Mouse (Mus musculus): ENCODE results near the gene Ube2dnl2.

Ube2dnl2 gene

DNA sequence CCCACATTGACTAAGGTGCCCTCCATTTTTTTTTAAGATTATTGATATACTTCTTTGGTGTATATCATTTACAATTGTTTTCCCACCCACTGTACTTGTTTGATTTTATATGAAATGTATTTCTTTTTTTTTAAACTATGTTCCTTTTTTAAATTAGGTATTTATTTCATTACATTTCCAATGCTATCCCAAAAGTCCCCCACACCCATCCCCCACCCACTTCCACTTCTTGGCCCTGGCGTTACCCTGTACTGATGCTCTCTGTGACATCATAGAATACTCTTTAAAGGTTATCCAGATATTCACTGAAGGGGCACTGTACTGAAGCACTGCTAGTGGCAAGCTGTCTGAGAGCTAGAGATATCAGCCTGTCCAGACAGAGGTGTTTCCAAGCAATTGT, at the start of gene Ube2dnl2:
TSS of gene Ube2dnl2 (plus strand) at position 301 of the 400 bp plus-strand sequence.
- no peak for DNase-seq (ENCODE audit: low read depth, low spot score)

DNA sequence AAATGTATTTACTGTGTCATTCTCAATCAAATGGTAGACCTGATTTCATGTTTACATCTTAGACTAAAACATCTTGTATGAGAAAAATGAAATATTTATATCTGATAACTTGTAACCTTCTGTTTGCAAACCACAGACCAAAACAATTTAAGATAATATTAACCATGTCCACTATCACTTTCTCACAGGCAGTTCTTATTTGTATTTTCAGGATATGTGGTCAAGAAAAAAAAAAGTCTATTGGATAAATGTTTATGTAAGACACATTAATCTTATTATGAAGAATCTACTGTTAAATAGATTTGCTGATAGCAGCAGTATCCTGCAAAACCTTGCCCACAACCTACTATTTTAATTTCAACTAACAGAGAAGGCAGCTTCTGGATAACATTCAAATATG, 11.9 kb upstream of the Ube2dnl2 start:
- no peak for DNase-seq (ENCODE audit: low read depth, low spot score)

DNA sequence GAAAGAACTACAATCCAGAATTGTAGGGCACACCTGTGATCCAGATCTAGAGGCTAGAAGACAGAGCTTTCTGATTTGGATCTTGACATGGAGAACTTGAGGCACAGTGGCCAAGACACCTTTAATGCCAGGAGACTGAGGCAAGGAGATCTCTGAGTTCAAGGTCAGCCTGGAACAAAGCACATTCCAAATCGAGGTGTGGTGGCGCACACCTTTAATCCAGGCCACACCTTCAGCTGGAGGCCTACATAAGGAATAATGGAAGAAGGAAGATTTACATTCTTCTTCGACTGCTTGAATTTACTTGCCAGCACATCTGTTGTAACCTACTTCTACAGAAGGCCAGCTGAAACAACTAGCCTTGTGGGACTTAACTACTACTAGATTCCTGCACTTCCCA, 9.9 kb upstream of the Ube2dnl2 start:
- no peak for DNase-seq (ENCODE audit: low read depth, low spot score)

DNA sequence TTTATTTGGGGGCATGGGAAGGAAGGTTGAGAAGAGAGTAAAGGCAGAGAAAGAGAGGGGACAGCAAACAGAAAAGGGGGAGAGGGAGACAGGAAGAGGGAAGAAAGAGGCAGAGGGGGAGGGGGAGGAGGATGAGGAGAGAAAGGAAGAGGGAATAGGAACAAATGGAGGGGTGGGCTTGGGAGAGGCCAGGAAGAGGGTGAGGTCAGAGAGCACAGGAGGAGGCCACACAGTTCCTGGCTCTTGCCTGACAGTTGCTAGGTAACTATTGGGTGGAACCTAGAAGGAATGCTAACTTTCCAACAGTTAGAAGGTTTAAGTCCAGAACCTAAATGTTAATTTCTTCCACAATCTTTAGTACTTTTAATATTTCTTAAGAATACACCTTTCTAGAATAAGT, 4.0 kb upstream of the Ube2dnl2 start:
- no peak for DNase-seq (ENCODE audit: low read depth, low spot score)

DNA sequence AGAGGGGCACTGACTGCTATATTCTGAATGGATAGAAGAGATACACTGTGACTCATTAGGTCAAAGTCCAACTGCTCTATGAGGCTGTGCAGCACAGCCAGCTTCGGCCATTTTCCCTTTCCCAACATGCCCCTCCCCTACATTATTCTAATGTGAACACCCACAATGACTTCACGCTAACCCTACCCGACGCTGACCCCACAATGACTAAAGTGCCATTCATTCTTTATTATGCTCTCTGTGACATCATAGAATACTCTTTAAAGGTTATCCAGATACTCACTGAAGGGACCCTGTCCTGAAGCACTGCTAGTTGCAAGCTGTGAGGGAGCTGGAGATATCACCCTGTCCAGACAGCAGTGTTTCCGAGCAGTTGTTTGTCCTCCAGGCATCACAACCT, 2.7 kb upstream of the Ube2dnl2 start, which contains the start of gene Ube2dnl1:
TSS of gene Ube2dnl1 (plus strand) at position 301 of the 400 bp plus-strand sequence.
- DNase-seq (ENCODE audit: low read depth, low spot score): no peak

DNA sequence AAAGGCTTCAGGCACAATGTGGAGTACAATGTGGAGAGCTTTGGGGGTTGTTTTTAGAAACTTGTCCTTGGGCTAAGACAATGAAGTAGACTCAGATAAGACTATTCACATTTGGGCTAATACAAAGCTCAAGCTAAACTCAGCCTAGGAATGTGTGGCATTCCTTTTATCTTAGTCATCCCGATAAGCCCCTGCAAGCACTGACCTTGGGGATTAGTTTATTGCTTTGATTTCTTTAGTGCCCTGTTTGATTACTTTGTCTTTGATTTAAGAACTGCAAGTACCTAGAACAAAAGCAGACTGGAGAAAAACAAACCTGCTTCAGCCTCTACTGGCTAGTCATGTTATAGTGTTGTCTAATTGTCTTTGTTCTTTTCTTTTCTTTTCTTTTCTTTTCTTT, 47.7 kb downstream of the Ube2dnl2 start:
- no peak for DNase-seq (ENCODE audit: low read depth, low spot score)
